Mouse (Mus musculus) stomach, embryonic 14.5 days (tissue): Measurements from ENCODE around the gene Reck. TPM values are rescaled to one million over a fixed set of nuclear protein-coding genes. Genes with fewer than 3 reads are reported as not detected.

Experiments used
- ATAC-seq: fragments of 200-750 bp; cut with Nextera tagmentation; 2 replicates; pipeline ENCODE4 v1.8.0; 2017; ENCODE audit warnings: low read depth, moderate TSS enrichment; ENCODE audit not compliant: insufficient number of reproducible peaks, insufficient read depth, low FRiP score
- H3K27ac ChIP-seq: fragments of 300-500 bp; sonication (generic); 2 replicates; pipeline ENCODE4 v1.5.1; 2014; ENCODE audit warnings: mild to moderate bottlenecking, low read length, moderate library complexity, mixed read lengths
- H3K27me3 ChIP-seq: fragments of 300-500 bp; sonication (generic); 2 replicates; pipeline ENCODE4 v1.6.1; 2014; ENCODE audit warnings: low read length, control low read depth, mixed read lengths; ENCODE audit not compliant: control insufficient read depth, insufficient read depth
- H3K36me3 ChIP-seq: fragments of 300-500 bp; sonication (generic); 2 replicates; pipeline ENCODE4 v1.6.1; 2014; ENCODE audit warnings: mild to moderate bottlenecking, control low read depth, low read length, moderate library complexity, mixed read lengths; ENCODE audit not compliant: control insufficient read depth, insufficient read depth
- H3K4me1 ChIP-seq: fragments of 300-500 bp; sonication (generic); 2 replicates; pipeline ENCODE4 v1.6.1; 2014; ENCODE audit warnings: low read length, control low read depth, mixed read lengths; ENCODE audit not compliant: control insufficient read depth, insufficient read depth
- H3K4me2 ChIP-seq: fragments of 300-500 bp; sonication (generic); replicated peaks from 2 replicates; pipeline ENCODE4 v1.6.1; 2014; ENCODE audit warnings: low read depth, low read length, control low read depth
- H3K4me3 ChIP-seq: fragments of 300-500 bp; sonication (generic); 2 replicates; pipeline ENCODE4 v1.5.1; 2014; ENCODE audit warnings: low read depth, low read length, control low read depth
- H3K9ac ChIP-seq: fragments of 300-500 bp; sonication (generic); replicated peaks from 2 replicates; pipeline ENCODE4 v1.6.1; 2014; ENCODE audit warnings: low read depth, mild to moderate bottlenecking, control low read depth, low read length, moderate library complexity, mixed read lengths
- H3K9me3 ChIP-seq: fragments of 300-500 bp; sonication (generic); 2 replicates; pipeline ENCODE4 v1.6.1; 2016; ENCODE audit warnings: low read depth, low read length, control low read depth; ENCODE audit not compliant: control insufficient read depth
- WGBS: fragments of 180-500 bp; shearing (Covaris S2); extraction: QIAGEN DNeasy Blood & Tissue Kit; methylation state at CpG from one replicate; pipeline ENCODE4 v1.1.7; 2014; 5-methylcytosine and 5-hydroxymethylcytosine counted together
- polyA plus RNA-seq: library from polyadenylated mRNA; unstranded; fragments of >200 nt; fragmentation: Nextera tagmentation; extraction: Ambion mirVana; gene quantifications from 2 replicates; pipeline ENCODE4 v1.2.1, GENCODE M21; 2014

Gene Reck
- polyA plus RNA-seq, 1 experiment from 2014 or later = 38.8 TPM

GRCm38 (mm10) chr4:43983181-43983580, 107.9 kb downstream of the Reck start, which contains the start of gene Ccin:
TSS of gene Ccin (plus strand) at chr4:43983483.
- peak within 1 kb of the TSS; percentile 35 for H3K27ac ChIP-seq
- peaks cover 17% of the 10 kb centered on the region; the same call in 1 of the 2 replicates for H3K4me1 ChIP-seq
- no peaks in the 10 kb centered on the region for H3K9me3 ChIP-seq
- H3K9ac ChIP-seq = 0 out of 2 replicates have a peak within 1 kb of the TSS, but pooled peaks have one; percentile 33
- ATAC-seq = no peak
- H3K4me2 ChIP-seq = peak within 1 kb of the TSS; percentile 55
- no peaks in the 10 kb centered on the region for H3K36me3 ChIP-seq
- no peaks in the 10 kb centered on the region for H3K27me3 ChIP-seq
- WGBS = 74% methylated on average over 11 of the region's 11 CpGs
- H3K4me3 ChIP-seq = peak within 1 kb of the TSS; percentile 24

GRCm38 (mm10) chr4:43983756-43984155, 108.4 kb downstream of the Reck start:
- no peak for ATAC-seq
- Histone ChIP-seq H3K9ac (no peak overlapping the region), H3K27ac (no peak overlapping the region), H3K4me1 (peaks cover 15% of the 10 kb centered on the region; the same call in 1 of the 2 replicates), H3K27me3 (no peaks in the 10 kb centered on the region), H3K4me3 (no peak overlapping the region), H3K4me2 (no peak overlapping the region), H3K36me3 (no peaks in the 10 kb centered on the region), H3K9me3 (no peaks in the 10 kb centered on the region)
- WGBS = 92% methylated on average over 22 of the region's 22 CpGs

GRCm38 (mm10) chr4:43984326-43984725, 109.0 kb downstream of the Reck start:
- H3K27ac ChIP-seq = no peak overlapping the region
- H3K4me3 ChIP-seq = no peak overlapping the region
- H3K4me1 ChIP-seq = 0 out of 2 replicates have a peak, but pooled peaks cover 9% of the 10 kb centered on the region
- H3K27me3 ChIP-seq = no peaks in the 10 kb centered on the region
- H3K4me2 ChIP-seq = no peak overlapping the region
- WGBS = 89% methylated on average over 19 of the region's 19 CpGs
- H3K9ac ChIP-seq = no peak overlapping the region
- ATAC-seq = no peak
- H3K9me3 ChIP-seq = no peaks in the 10 kb centered on the region
- no peaks in the 10 kb centered on the region for H3K36me3 ChIP-seq

- no peak overlapping the region for H3K4me3 ChIP-seq
- no peaks in the 10 kb centered on the region for H3K9me3 ChIP-seq
- WGBS = 84% methylated on average over 3 of the region's 3 CpGs
- H3K36me3 ChIP-seq = no peaks in the 10 kb centered on the region
- ATAC-seq = no peak
- no peak overlapping the region for H3K9ac ChIP-seq
- no peaks in the 10 kb centered on the region for H3K4me1 ChIP-seq
- H3K4me2 ChIP-seq = no peak overlapping the region
- H3K27me3 ChIP-seq = no peaks in the 10 kb centered on the region
- H3K27ac ChIP-seq = no peak overlapping the region
Observed at GRCm38 (mm10) chr4:43988976-43989375, 113.6 kb downstream of the Reck start.

DNA sequence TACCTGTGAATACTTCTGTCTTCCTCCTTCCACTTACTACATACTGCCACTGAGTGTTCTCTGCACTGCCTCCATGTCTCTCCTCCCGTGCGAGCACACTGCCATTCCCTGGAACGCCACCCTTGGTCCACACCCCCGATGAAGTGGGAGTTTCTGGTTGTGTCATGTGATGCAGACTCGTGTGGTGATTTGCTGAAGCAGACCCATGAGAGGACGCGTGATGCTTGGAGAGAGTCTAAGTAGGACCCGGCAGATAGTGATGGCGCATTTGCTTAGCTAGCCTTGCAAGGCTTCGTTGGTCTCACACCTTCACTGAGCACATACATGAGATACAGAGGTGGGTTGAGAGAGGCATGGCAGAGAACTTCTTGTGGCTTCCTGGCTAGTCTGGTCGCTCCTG, 117.7 kb downstream of the Reck start:
- ATAC-seq = no peak
- Histone ChIP-seq H3K27me3 (no peaks in the 10 kb centered on the region), H3K4me2 (no peak overlapping the region), H3K27ac (no peak overlapping the region), H3K36me3 (no peaks in the 10 kb centered on the region), H3K9me3 (no peaks in the 10 kb centered on the region), H3K4me3 (no peak overlapping the region), H3K9ac (no peak overlapping the region), H3K4me1 (no peaks in the 10 kb centered on the region)
- 92% methylated on average over 11 of the region's 11 CpGs for WGBS

- H3K36me3 ChIP-seq = no peaks in the 10 kb centered on the region
- H3K9me3 ChIP-seq = no peaks in the 10 kb centered on the region
- no peak overlapping the region for H3K9ac ChIP-seq
- H3K4me2 ChIP-seq = no peak overlapping the region
- 43% methylated on average over 2 of the region's 2 CpGs for WGBS
- no peaks in the 10 kb centered on the region for H3K4me1 ChIP-seq
- H3K4me3 ChIP-seq = no peak overlapping the region
- no peak for ATAC-seq
- no peak overlapping the region for H3K27ac ChIP-seq
- no peaks in the 10 kb centered on the region for H3K27me3 ChIP-seq
Observed at GRCm38 (mm10) chr4:43994342-43994741, 119.0 kb downstream of the Reck start.

Other genes starting within 250 kb of the Reck start
- 13.3 and 17.3 TPM in 2 replicates for gene Npr2, start 243.6 kb upstream of the Reck start, polyA plus RNA-seq
- 0.70 and 1.7 TPM in 2 replicates for gene Spag8, start 221.9 kb upstream of the Reck start, polyA plus RNA-seq
- 103 and 112 TPM in 2 replicates for gene Hint2, start 219.1 kb upstream of the Reck start, polyA plus RNA-seq
- gene Tmem8b, start 206.6 kb upstream of the Reck start, polyA plus RNA-seq = 4.5 and 5.6 TPM in 2 replicates
- gene Fam221b, start 206.4 kb upstream of the Reck start, polyA plus RNA-seq = 3.7 and 4.2 TPM in 2 replicates
- not detected in 2 replicates for gene Olfr70, start 174.7 kb upstream of the Reck start, polyA plus RNA-seq
- 0.09 TPM in 1 of 2 replicates, not detected in the other for gene Olfr71, start 165.3 kb upstream of the Reck start, polyA plus RNA-seq
- gene Hrct1, start 148.3 kb upstream of the Reck start, polyA plus RNA-seq = 0.46 and 0.78 TPM in 2 replicates
- 0.10 TPM in 1 of 2 replicates, not detected in the other for gene Spaar, start 145.5 kb upstream of the Reck start, polyA plus RNA-seq
- gene Olfr159, start 104.5 kb upstream of the Reck start, polyA plus RNA-seq = not detected in 2 replicates
- gene Olfr156, start 51.6 kb upstream of the Reck start, polyA plus RNA-seq = not detected in 2 replicates
- gene Olfr157, start 35.3 kb upstream of the Reck start, polyA plus RNA-seq = not detected in 2 replicates
- gene Olfr155, start 24.0 kb upstream of the Reck start, polyA plus RNA-seq = not detected in 2 replicates
- 117 and 121 TPM in 2 replicates for gene Glipr2, start 81.9 kb downstream of the Reck start, polyA plus RNA-seq
- not detected in 2 replicates for gene Ccin, start 108.0 kb downstream of the Reck start, polyA plus RNA-seq
- 234 and 237 TPM in 2 replicates for gene Clta, start 128.9 kb downstream of the Reck start, polyA plus RNA-seq
- gene Gne, start 208.6 kb downstream of the Reck start, polyA plus RNA-seq = 26.0 and 28.9 TPM in 2 replicates